Mouse (Mus musculus) forebrain, embryonic 14.5 days (tissue): ENCODE measurements around the gene Il18. TPM values are rescaled to one million over a fixed set of nuclear protein-coding genes. Genes with fewer than 3 reads are reported as not detected.
A peak's percentile ranks its signal among the peaks of the same experiment; 100 is the strongest.

Experiments
- ATAC-seq: fragments of 200-750 bp; cut with Nextera tagmentation; 2 replicates; pipeline ENCODE4 v1.8.0; 2017; ENCODE audit warnings: mild to moderate bottlenecking, moderate library complexity
- DNase-seq: peaks from one replicate; pipeline ENCODE4 v3.0.0-alpha.2; 2015; ENCODE audit warnings: low spot score
- H3K27ac ChIP-seq: fragments of 300-500 bp; sonication (generic); 2 replicates; pipeline ENCODE4 v1.5.1; 2014; ENCODE audit warnings: low read depth, mild to moderate bottlenecking, control low read depth, low read length, moderate library complexity
- H3K27me3 ChIP-seq: fragments of 300-500 bp; sonication (generic); replicated peaks from 2 replicates; pipeline ENCODE4 v1.6.1; 2014; ENCODE audit warnings: low read length, control low read depth, mixed read lengths; ENCODE audit not compliant: control insufficient read depth, insufficient read depth
- H3K36me3 ChIP-seq: fragments of 300-500 bp; sonication (generic); 2 replicates; pipeline ENCODE4 v1.6.1; 2014; ENCODE audit warnings: low read length, control low read depth; ENCODE audit not compliant: control insufficient read depth, insufficient read depth
- H3K4me1 ChIP-seq: fragments of 300-500 bp; sonication (generic); 2 replicates; pipeline ENCODE4 v1.6.1; 2014; ENCODE audit warnings: antibody characterized with exemption, low read length, control low read depth; ENCODE audit not compliant: control insufficient read depth, insufficient read depth
- H3K4me2 ChIP-seq: fragments of 300-500 bp; sonication (generic); 2 replicates; pipeline ENCODE4 v1.6.1; 2014; ENCODE audit warnings: mild to moderate bottlenecking, control low read depth, low read length
- H3K4me3 ChIP-seq: fragments of 300-500 bp; sonication (generic); 2 replicates; pipeline ENCODE4 v1.5.1; 2014; ENCODE audit warnings: low read depth, low read length, control low read depth
- H3K9ac ChIP-seq: fragments of 300-500 bp; sonication (generic); 2 replicates; pipeline ENCODE4 v1.6.1; 2014; ENCODE audit warnings: mild to moderate bottlenecking, low read length, control low read depth, moderate library complexity
- H3K9me3 ChIP-seq: fragments of 300-500 bp; sonication (generic); replicated peaks from 2 replicates; pipeline ENCODE4 v1.6.1; 2016; ENCODE audit warnings: low read length, control low read depth, mixed read lengths; ENCODE audit not compliant: control insufficient read depth
- WGBS: fragments of 180-500 bp; shearing (Covaris S2); extraction: QIAGEN DNeasy Blood & Tissue Kit; methylation state at CpG from one replicate; pipeline ENCODE4 v1.1.7; 2014; 5-methylcytosine and 5-hydroxymethylcytosine counted together
- polyA plus RNA-seq: library from polyadenylated mRNA; unstranded; fragments of >200 nt; fragmentation: Nextera tagmentation; extraction: Ambion mirVana; gene quantifications from 2 replicates; pipeline ENCODE4 v1.2.1, GENCODE M21; 2014

Il18 gene
- polyA plus RNA-seq, 1 experiment from 2014 or later: 18.4 TPM

GRCm38 (mm10) chr9:50540170-50540569 is 14.5 kb upstream of the Il18 start:
- ATAC-seq: no peak
- no peak overlapping the region for H3K9ac ChIP-seq

GRCm38 (mm10) chr9:50542401-50542800 is 12.2 kb upstream of the Il18 start:
- Histone ChIP-seq H3K4me3 (no peak overlapping the region), H3K27ac (no peak overlapping the region), H3K27me3 (no peaks in the 10 kb centered on the region), H3K9ac (no peak overlapping the region), H3K9me3 (no peaks in the 10 kb centered on the region), H3K4me1 (no peaks in the 10 kb centered on the region), H3K36me3 (no peaks in the 10 kb centered on the region), H3K4me2 (no peak overlapping the region)
- DNase-seq: no peak
- ATAC-seq: no peak
- 76% methylated on average over 9 of the region's 9 CpGs for WGBS

More at GRCm38 (mm10) chr9:50540170-50540569, 14.5 kb upstream of the Il18 start:
- no peaks in the 10 kb centered on the region for H3K27me3 ChIP-seq
- H3K9me3 ChIP-seq: no peaks in the 10 kb centered on the region
- WGBS: 44% methylated on average over 7 of the region's 7 CpGs
- no peaks in the 10 kb centered on the region for H3K4me1 ChIP-seq
- H3K4me3 ChIP-seq: no peak overlapping the region
- peak; percentile 8 for DNase-seq
- H3K4me2 ChIP-seq: peak overlapping the region; percentile 39
- no peaks in the 10 kb centered on the region for H3K36me3 ChIP-seq
- no peak overlapping the region for H3K27ac ChIP-seq

GRCm38 (mm10) chr9:50547859-50548478 is 6.7 kb upstream of the Il18 start:
- Histone ChIP-seq H3K4me1 (no peaks in the 10 kb centered on the region), H3K36me3 (no peaks in the 10 kb centered on the region), H3K27ac (no peak overlapping the region), H3K9me3 (no peaks in the 10 kb centered on the region), H3K4me3 (no peak overlapping the region), H3K9ac (no peak overlapping the region), H3K27me3 (no peaks in the 10 kb centered on the region), H3K4me2 (no peak overlapping the region)
- DNase-seq (no peak), ATAC-seq (no peak)
- 66% methylated on average over 5 of the region's 5 CpGs for WGBS

- no peak overlapping the region for H3K27ac ChIP-seq
- H3K9ac ChIP-seq: no peak overlapping the region
- no peaks in the 10 kb centered on the region for H3K36me3 ChIP-seq
- no peak overlapping the region for H3K4me3 ChIP-seq
- no peaks in the 10 kb centered on the region for H3K27me3 ChIP-seq
- no peaks in the 10 kb centered on the region for H3K9me3 ChIP-seq
- H3K4me1 ChIP-seq: no peaks in the 10 kb centered on the region
- no peak for DNase-seq
- WGBS: 85% methylated on average over 4 of the region's 4 CpGs
- H3K4me2 ChIP-seq: no peak overlapping the region
- ATAC-seq: no peak
Measured at GRCm38 (mm10) chr9:50548936-50549335, 5.7 kb upstream of the Il18 start.

GRCm38 (mm10) chr9:50552206-50552605 is 2.4 kb upstream of the Il18 start:
- DNase-seq (no peak), ATAC-seq (no peak)
- Histone ChIP-seq H3K9ac (no peak overlapping the region), H3K36me3 (no peaks in the 10 kb centered on the region), H3K4me2 (no peak overlapping the region), H3K27me3 (no peaks in the 10 kb centered on the region), H3K9me3 (no peaks in the 10 kb centered on the region), H3K4me1 (peaks cover 4% of the 10 kb centered on the region; the same call in 1 of the 2 replicates), H3K4me3 (no peak overlapping the region), H3K27ac (no peak overlapping the region)
- 87% methylated on average over 5 of the region's 5 CpGs for WGBS

- H3K4me3 ChIP-seq: no peak overlapping the region
- ATAC-seq (no peak), DNase-seq (no peak)
- 86% methylated on average over 2 of the region's 2 CpGs for WGBS
- H3K36me3 ChIP-seq: no peaks in the 10 kb centered on the region
- H3K9me3 ChIP-seq: no peaks in the 10 kb centered on the region
- H3K4me1 ChIP-seq: peaks cover 4% of the 10 kb centered on the region; the same call in 1 of the 2 replicates
- no peak overlapping the region for H3K27ac ChIP-seq
- no peak overlapping the region for H3K9ac ChIP-seq
- H3K27me3 ChIP-seq: no peaks in the 10 kb centered on the region
- no peak overlapping the region for H3K4me2 ChIP-seq
Measured at GRCm38 (mm10) chr9:50553547-50553946, 1.1 kb upstream of the Il18 start.

- 3% methylated on average over 2 of the region's 2 CpGs for whole genome bisulfite sequencing
- no peaks in the 10 kb centered on the region for H3K9me3 ChIP-seq
Measured at GRCm38 (mm10) chr9:50555094-50555446, 443 bp downstream of the Il18 start, which contains the start of gene Bco2. Gene Bco2 (minus strand): TSS chr9:50555181.

GRCm38 (mm10) chr9:50561145-50561917 is 6.7 kb downstream of the Il18 start, which contains the start of gene Tex12:
Gene Tex12 (minus strand): TSS chr9:50561325.
- 91% methylated on average over 38 of the region's 38 CpGs for WGBS
- Histone ChIP-seq H3K9ac (no peak within 1 kb of the TSS), H3K9me3 (no peaks in the 10 kb centered on the region)

More at GRCm38 (mm10) chr9:50555094-50555446, 443 bp downstream of the Il18 start, which contains the start of gene Bco2:
- Histone ChIP-seq H3K4me3 (peak within 1 kb of the TSS; percentile 7), H3K27me3 (no peaks in the 10 kb centered on the region), H3K4me2 (peak within 1 kb of the TSS; percentile 40), H3K27ac (peak within 1 kb of the TSS; percentile 52), H3K4me1 (peaks cover 4% of the 10 kb centered on the region; the same call in 1 of the 2 replicates), H3K9ac (peak within 1 kb of the TSS; percentile 33), H3K36me3 (no peaks in the 10 kb centered on the region)
- DNase-seq (no peak), ATAC-seq (peak; percentile 61)

GRCm38 (mm10) chr9:50561918-50562360 is 7.3 kb downstream of the Il18 start:
- H3K4me3 ChIP-seq: no peak overlapping the region
- H3K27ac ChIP-seq: no peak overlapping the region
- no peaks in the 10 kb centered on the region for H3K27me3 ChIP-seq
- no peaks in the 10 kb centered on the region for H3K36me3 ChIP-seq
- ATAC-seq (no peak), DNase-seq (no peak)
- no peaks in the 10 kb centered on the region for H3K9me3 ChIP-seq
- 88% methylated on average over 2 of the region's 2 CpGs for WGBS
- H3K9ac ChIP-seq: no peak overlapping the region
- no peak overlapping the region for H3K4me2 ChIP-seq
- no peaks in the 10 kb centered on the region for H3K4me1 ChIP-seq

More at GRCm38 (mm10) chr9:50561145-50561917, 6.7 kb downstream of the Il18 start, which contains the start of gene Tex12:
- no peak within 1 kb of the TSS for H3K4me3 ChIP-seq
- no peak within 1 kb of the TSS for H3K27ac ChIP-seq
- no peaks in the 10 kb centered on the region for H3K4me1 ChIP-seq
- ATAC-seq: no peak
- H3K4me2 ChIP-seq: no peak within 1 kb of the TSS
- H3K36me3 ChIP-seq: no peaks in the 10 kb centered on the region
- no peaks in the 10 kb centered on the region for H3K27me3 ChIP-seq
- DNase-seq: no peak
